Mouse (Mus musculus): ENCODE measurements around the gene Anks1b.

Gene Anks1b

DNA sequence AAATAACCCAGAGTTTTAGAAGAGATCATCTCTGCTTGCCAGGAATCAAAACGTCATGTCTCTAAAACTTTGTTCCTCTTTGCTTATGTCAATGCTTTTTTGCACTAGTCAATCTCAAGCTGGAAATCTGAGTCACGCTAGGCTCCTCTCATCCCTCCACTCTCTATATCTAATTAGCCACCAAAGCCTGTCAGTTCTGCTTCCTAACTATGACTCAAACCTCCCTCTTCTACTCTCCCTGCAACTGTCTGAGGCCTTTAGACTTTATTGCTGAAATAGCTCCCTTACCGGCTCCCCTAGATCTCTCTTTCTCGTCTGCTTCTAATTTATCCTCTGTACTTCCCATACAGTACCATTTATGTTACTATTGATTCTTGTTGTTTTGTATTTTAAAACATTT, 456.5 kb downstream of the Anks1b start:
- no peaks in the 10 kb centered on the region for H3K27me3 ChIP-seq (ENCODE audit: control insufficient read depth, insufficient read depth, low read length, poor library complexity, severe bottlenecking)
- no peak for DNase-seq (ENCODE audit: low read depth, low spot score)
- H3K36me3 ChIP-seq (ENCODE audit: control insufficient read depth, insufficient read depth, low read length, poor library complexity, severe bottlenecking): no peaks in the 10 kb centered on the region

DNA sequence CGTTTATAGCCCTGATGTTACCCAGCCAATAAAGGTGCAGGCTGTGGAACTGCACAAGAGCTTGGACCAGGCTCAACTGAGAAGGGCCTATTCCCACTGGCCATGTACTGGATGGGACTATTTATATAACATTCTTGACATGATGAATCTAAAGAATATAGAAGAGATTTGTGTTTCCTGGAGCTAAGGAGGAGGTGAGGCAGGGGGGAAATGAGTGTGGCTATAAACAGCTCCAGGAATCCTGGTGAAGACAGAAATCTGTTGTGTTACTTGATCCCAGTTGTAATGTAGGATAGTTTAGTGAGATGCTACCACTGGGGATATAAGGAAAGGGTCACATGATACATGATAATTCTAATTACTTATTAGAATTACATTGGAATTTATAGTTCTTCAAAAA, 472.1 kb downstream of the Anks1b start:
- DNase-seq (ENCODE audit: low read depth, low spot score): no peak
- Histone ChIP-seq H3K36me3 (ENCODE audit: control insufficient read depth, insufficient read depth, low read length, poor library complexity, severe bottlenecking) (no peaks in the 10 kb centered on the region), H3K27me3 (ENCODE audit: control insufficient read depth, insufficient read depth, low read length, poor library complexity, severe bottlenecking) (no peaks in the 10 kb centered on the region)

DNA sequence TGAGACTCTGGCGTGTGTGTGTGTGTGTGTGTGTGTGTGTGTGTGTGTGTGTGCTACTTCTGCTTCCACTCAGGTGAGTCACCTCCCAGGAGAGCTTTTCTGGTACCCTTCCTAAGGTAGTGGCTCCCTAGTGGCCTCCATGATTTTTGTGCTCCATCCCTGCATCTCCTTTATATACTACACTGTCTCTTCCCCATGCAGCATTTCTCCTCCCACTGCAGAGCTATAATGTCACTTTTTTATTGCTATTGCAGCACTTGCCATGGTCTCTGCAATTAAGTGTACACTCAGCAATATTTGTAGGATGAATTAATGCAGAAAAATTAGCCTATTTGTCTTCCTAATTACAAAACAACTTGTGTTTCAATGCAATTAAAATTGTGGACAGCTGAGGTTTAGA, 482.9 kb downstream of the Anks1b start:
- Histone ChIP-seq H3K27me3 (ENCODE audit: control insufficient read depth, insufficient read depth, low read length, poor library complexity, severe bottlenecking) (no peaks in the 10 kb centered on the region), H3K36me3 (ENCODE audit: control insufficient read depth, insufficient read depth, low read length, poor library complexity, severe bottlenecking) (no peaks in the 10 kb centered on the region)
- no peak for DNase-seq (ENCODE audit: low read depth, low spot score)

DNA sequence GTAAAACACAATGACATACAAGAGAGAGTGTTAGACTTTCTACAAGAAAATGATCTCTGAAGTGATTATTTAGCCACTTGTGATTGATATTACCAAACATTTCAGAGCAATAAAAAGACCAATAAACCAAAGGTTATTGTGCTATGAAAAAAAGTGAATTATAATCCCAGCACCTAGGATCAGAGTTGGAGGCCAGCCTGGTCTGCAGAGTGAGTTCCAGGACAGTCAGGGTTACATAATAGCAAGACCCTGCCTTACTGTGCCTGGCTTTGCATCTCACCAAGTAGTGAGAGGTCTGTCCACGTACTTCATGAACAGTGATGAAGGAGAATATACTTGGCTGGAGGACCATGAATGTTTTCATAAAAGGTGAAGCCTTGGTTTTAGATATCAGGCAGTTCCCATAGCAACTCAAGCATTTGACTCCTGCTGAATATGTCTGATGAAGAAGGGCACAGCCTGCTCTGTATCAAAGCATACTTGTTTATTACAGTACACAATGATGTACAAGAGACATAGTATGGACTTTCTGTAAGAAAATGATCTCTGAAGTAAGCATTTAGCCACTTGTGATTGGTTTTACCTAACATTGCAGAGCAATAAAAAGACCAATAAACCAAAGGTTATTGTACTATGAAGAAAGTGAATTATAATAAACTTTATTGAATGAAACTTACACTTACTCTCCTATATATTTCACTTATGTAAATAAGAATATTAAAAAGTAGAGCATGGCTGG, 484.0 kb downstream of the Anks1b start:
- no peak for DNase-seq (ENCODE audit: low read depth, low spot score)
- no peaks in the 10 kb centered on the region for H3K36me3 ChIP-seq (ENCODE audit: control insufficient read depth, insufficient read depth, low read length, poor library complexity, severe bottlenecking)
- H3K27me3 ChIP-seq (ENCODE audit: control insufficient read depth, insufficient read depth, low read length, poor library complexity, severe bottlenecking): no peaks in the 10 kb centered on the region

DNA sequence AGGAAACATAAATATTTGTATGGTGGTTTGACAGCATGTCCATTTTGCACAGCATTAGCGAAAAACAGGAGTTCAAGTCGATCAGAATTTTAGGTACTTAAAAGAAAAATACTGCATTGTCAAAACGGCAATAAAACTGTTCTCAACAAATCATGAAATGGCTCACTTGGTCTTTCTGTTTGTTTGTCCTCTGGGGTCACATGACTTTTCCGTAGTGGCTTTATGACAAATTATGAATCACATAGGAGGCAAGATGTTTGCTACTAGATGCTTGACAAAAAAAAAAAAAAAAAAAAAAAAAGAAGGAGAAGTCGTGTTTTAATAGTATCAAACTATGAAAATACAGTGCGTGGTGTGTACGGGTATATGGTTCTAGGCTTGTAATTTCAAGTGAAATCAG, 495.7 kb downstream of the Anks1b start:
- Histone ChIP-seq H3K36me3 (ENCODE audit: control insufficient read depth, insufficient read depth, low read length, poor library complexity, severe bottlenecking) (no peaks in the 10 kb centered on the region), H3K27me3 (ENCODE audit: control insufficient read depth, insufficient read depth, low read length, poor library complexity, severe bottlenecking) (no peaks in the 10 kb centered on the region)
- no peak for DNase-seq (ENCODE audit: low read depth, low spot score)

DNA sequence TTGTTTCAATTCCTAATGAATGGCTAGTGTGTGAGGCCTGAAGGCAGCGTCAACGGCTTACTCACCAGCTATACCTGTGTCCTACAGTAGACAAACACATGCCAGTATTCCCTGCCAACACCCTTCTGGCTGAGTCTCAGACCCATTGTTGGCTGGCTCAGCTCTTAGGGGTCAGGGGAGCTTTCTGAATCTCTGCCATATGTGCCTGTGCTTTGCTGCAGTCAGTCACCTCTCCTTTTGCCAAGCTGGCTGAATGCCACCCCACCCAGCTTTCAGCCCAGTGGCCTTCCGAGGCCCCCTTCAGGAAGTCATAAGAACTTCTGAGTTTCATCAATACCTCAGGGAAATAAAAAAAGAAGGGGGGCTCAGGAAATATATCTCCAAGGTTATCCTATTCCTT, 497.4 kb downstream of the Anks1b start:
- DNase-seq (ENCODE audit: low read depth, low spot score): no peak
- H3K36me3 ChIP-seq (ENCODE audit: control insufficient read depth, insufficient read depth, low read length, poor library complexity, severe bottlenecking): no peaks in the 10 kb centered on the region
- H3K27me3 ChIP-seq (ENCODE audit: control insufficient read depth, insufficient read depth, low read length, poor library complexity, severe bottlenecking): no peaks in the 10 kb centered on the region

DNA sequence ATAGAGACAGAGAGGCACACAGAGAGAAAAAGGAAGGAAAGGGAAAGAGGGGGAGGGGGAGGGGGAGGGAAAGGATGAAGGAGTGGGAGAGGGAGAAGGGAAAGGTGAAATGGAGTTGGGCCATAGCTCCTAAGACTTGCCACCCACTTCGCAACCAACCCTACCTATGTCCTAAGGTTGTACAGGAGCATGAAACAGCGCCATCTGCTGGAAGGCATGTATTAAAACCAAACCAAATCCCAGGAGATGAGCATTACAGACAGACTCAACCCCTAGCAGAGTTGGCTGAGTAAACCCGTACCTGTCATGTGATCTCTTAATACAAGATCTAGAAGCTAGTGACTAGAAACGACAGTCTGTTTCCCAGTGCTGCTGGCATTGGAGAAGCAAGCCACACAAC, 500.2 kb downstream of the Anks1b start:
- H3K36me3 ChIP-seq (ENCODE audit: control insufficient read depth, insufficient read depth, low read length, poor library complexity, severe bottlenecking): no peaks in the 10 kb centered on the region
- no peak for DNase-seq (ENCODE audit: low read depth, low spot score)
- no peaks in the 10 kb centered on the region for H3K27me3 ChIP-seq (ENCODE audit: control insufficient read depth, insufficient read depth, low read length, poor library complexity, severe bottlenecking)

- Histone ChIP-seq H3K27me3 (ENCODE audit: control insufficient read depth, insufficient read depth, low read length, poor library complexity, severe bottlenecking) (no peaks in the 10 kb centered on the region), H3K36me3 (ENCODE audit: control insufficient read depth, insufficient read depth, low read length, poor library complexity, severe bottlenecking) (no peaks in the 10 kb centered on the region)
- DNase-seq (ENCODE audit: low read depth, low spot score): no peak
Measured at GRCm38 (mm10) chr10:90376605-90377004, 503.3 kb downstream of the Anks1b start.

DNA sequence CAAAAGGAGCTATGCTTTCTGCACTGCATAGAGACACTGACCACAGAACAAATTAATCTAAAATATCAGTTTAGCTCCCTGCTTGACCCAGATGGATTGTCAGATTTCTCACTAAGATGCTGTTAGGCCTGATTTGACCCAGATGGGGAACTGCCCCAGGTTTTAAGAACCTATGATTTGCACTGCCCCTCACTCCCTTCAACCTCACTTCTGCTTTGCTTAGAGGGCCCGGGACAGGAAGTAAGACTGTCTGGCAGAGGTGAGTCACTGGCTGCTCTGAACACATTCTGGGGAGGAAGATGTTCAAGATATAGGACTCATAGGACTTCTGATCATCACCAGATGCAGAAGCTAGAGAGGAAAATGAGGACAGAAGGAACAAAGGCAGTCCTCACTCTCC, 506.8 kb downstream of the Anks1b start:
- no peak for DNase-seq (ENCODE audit: low read depth, low spot score)
- H3K36me3 ChIP-seq (ENCODE audit: control insufficient read depth, insufficient read depth, low read length, poor library complexity, severe bottlenecking): no peaks in the 10 kb centered on the region
- no peaks in the 10 kb centered on the region for H3K27me3 ChIP-seq (ENCODE audit: control insufficient read depth, insufficient read depth, low read length, poor library complexity, severe bottlenecking)

DNA sequence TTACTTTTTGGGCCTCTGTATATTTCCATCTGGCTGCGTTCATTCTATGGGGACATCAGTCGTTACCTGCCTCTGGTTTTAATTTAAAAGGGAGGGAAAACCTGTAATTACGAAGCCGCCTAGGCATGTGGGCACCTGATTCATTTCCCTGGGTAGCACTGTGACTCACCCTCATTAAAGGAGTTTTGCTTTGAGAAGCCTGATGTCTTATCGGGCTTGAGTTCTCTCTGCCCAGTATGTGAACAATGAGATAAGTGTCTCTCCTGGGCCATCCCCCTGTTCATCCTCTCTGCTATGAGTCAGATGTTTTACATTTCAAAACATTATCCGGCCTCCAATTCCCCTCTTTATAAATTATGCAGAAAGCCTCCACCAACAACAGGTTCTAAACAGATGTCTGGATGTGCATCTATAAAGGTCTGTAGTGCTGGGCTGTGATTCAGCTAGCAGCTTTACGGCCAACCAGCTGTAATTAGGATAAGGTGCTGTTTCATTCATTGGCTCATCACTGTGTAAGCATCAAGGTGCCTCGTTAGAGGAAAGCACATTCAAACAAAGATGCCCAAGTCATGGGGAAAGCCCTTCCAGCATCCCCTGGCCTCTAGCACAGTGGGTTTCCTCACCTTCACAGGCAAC, 507.5 kb downstream of the Anks1b start:
- no peak for DNase-seq (ENCODE audit: low read depth, low spot score)
- H3K36me3 ChIP-seq (ENCODE audit: control insufficient read depth, insufficient read depth, low read length, poor library complexity, severe bottlenecking): no peaks in the 10 kb centered on the region
- no peaks in the 10 kb centered on the region; the same call in 1 of the 2 replicates for H3K27me3 ChIP-seq (ENCODE audit: control insufficient read depth, insufficient read depth, low read length, poor library complexity, severe bottlenecking)

GRCm38 (mm10) chr10:90400382-90400781, 527.1 kb downstream of the Anks1b start:
- H3K36me3 ChIP-seq (ENCODE audit: control insufficient read depth, insufficient read depth, low read length, poor library complexity, severe bottlenecking): no peaks in the 10 kb centered on the region
- no peak for DNase-seq (ENCODE audit: low read depth, low spot score)
- no peaks in the 10 kb centered on the region for H3K27me3 ChIP-seq (ENCODE audit: control insufficient read depth, insufficient read depth, low read length, poor library complexity, severe bottlenecking)

DNA sequence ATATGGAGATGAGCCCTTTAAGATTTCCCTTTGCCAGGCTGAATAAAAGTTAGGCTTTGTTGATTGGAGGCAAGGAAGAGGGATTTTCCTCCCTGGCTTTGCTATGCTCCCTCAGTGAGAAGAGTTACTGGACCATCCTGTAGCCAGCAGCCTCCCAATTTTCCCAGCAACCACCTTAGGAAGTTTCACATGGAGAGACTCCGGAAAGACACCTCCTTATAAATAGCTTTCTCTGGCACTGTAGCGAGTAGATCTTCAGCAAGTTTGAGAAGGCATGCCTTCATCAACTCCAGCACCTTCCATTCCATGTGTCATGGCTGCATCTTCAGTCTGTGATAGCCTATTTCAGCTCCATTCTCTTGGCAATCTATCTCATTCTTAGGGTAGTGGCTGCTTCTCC, 535.2 kb downstream of the Anks1b start:
- H3K36me3 ChIP-seq (ENCODE audit: control insufficient read depth, insufficient read depth, low read length, poor library complexity, severe bottlenecking): no peaks in the 10 kb centered on the region
- no peaks in the 10 kb centered on the region for H3K27me3 ChIP-seq (ENCODE audit: control insufficient read depth, insufficient read depth, low read length, poor library complexity, severe bottlenecking)
- DNase-seq (ENCODE audit: low read depth, low spot score): no peak

GRCm38 (mm10) chr10:90431527-90431926, 558.2 kb downstream of the Anks1b start:
- no peaks in the 10 kb centered on the region for H3K36me3 ChIP-seq (ENCODE audit: control insufficient read depth, insufficient read depth, low read length, poor library complexity, severe bottlenecking)
- no peaks in the 10 kb centered on the region for H3K27me3 ChIP-seq (ENCODE audit: control insufficient read depth, insufficient read depth, low read length, poor library complexity, severe bottlenecking)
- no peak for DNase-seq (ENCODE audit: low read depth, low spot score)

DNA sequence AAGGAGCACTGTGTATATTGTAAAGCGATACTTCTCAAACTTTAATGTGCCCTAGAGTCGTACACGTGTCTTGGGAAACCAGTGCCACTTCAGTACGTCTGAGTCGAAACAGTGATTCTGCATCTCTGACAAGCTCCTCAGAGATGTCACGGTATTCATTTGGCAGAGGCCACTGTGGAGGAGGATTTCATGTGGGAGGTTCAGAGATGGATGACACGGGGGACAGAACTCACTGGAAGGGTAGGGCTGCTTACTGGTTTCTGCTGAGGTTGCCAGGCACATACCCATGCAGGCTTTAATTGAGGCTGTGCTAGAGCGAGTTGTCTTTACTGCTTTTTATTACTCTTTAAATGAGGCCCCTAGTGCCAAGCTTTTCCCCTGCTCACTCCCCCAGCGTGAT, 558.7 kb downstream of the Anks1b start:
- no peaks in the 10 kb centered on the region for H3K36me3 ChIP-seq (ENCODE audit: control insufficient read depth, insufficient read depth, low read length, poor library complexity, severe bottlenecking)
- H3K27me3 ChIP-seq (ENCODE audit: control insufficient read depth, insufficient read depth, low read length, poor library complexity, severe bottlenecking): no peaks in the 10 kb centered on the region
- DNase-seq (ENCODE audit: low read depth, low spot score): no peak

- no peaks in the 10 kb centered on the region for H3K36me3 ChIP-seq (ENCODE audit: control insufficient read depth, insufficient read depth, low read length, poor library complexity, severe bottlenecking)
- no peak for DNase-seq (ENCODE audit: low read depth, low spot score)
- H3K27me3 ChIP-seq (ENCODE audit: control insufficient read depth, insufficient read depth, low read length, poor library complexity, severe bottlenecking): no peaks in the 10 kb centered on the region
Measured at GRCm38 (mm10) chr10:90432479-90432878, 559.2 kb downstream of the Anks1b start.

DNA sequence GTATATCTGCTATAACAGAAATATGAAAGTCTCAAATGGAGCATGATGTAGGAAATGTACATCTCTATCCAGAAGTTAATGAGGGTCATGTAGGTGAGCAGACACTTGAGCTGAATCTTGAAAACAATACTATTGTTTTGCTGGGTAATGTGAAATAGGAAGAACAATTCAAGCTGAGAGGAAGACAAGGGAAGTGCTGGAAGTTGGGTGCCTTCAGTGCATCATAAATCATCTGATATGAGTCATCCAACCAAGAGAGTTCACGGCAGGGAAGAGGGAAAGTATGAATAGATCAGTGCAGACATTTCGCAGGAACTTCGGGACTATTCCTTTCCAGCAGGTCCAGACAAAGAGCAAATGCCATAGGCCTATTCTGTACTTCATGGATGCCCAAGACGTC, 567.7 kb downstream of the Anks1b start:
- DNase-seq (ENCODE audit: low read depth, low spot score): no peak
- no peaks in the 10 kb centered on the region for H3K27me3 ChIP-seq (ENCODE audit: control insufficient read depth, insufficient read depth, low read length, poor library complexity, severe bottlenecking)
- no peaks in the 10 kb centered on the region for H3K36me3 ChIP-seq (ENCODE audit: control insufficient read depth, insufficient read depth, low read length, poor library complexity, severe bottlenecking)

Data from splenic B cell, adult 2 months (primary cell).